8 mouse cellular contexts compared by ENCODE assay signal in genomic region chr11:117968016-117968671, GRCm38 (mm10). TPM values are rescaled to one million over a fixed set of nuclear protein-coding genes. Genes with fewer than 3 reads are reported as not detected.
DNase-seq lines count a peak whose midpoint lies in the region; ATAC-seq and TF ChIP-seq lines count a peak whose summit lies in the region.

No protein-coding gene starts in this region.

- peak overlapping the region; percentile 96 for H3K27ac ChIP-seq in gastrocnemius, adult 2 months
- peak overlapping the region; percentile 88 for H3K27ac ChIP-seq in hindbrain, embryonic 13.5 days
- H3K27ac ChIP-seq in liver, embryonic 14.5 days: no peak overlapping the region

- H3K9me3 ChIP-seq in hindbrain, embryonic 13.5 days: no peaks in the 10 kb centered on the region
- H3K9me3 ChIP-seq in liver, embryonic 14.5 days (ENCODE audit: control insufficient read depth, low read length): no peaks in the 10 kb centered on the region

- intact Hi-C loops in gastrocnemius, adult 2 months (cut with DNase I): loop anchor here (2.0 to 5.0 kb wide), 3 partner anchors 36 to 95 kb away; partner anchors contain the start of gene Tha1

- peaks cover 51% of the 10 kb centered on the region for H3K27me3 ChIP-seq in hindbrain, embryonic 13.5 days
- peaks cover 41% of the 10 kb centered on the region for H3K27me3 ChIP-seq in liver, embryonic 14.5 days (ENCODE audit: control insufficient read depth, insufficient read depth, low read length)

- TF ChIP-seq CTCF in gastrocnemius, adult 2 months (IDR thresholded peaks at IDR 0.05): no peak
- TF ChIP-seq CTCF in liver, embryonic 14.5 days (IDR thresholded peaks at IDR 0.05; ENCODE audit: low read depth): no peak

- H3K36me3 ChIP-seq in hindbrain, embryonic 13.5 days: no peaks in the 10 kb centered on the region
- peaks cover 9% of the 10 kb centered on the region for H3K36me3 ChIP-seq in liver, embryonic 14.5 days (replicated peaks; ENCODE audit: control insufficient read depth, insufficient read depth, low read depth)

- no peak for TF ChIP-seq EP300 in liver, embryonic 14.5 days (IDR thresholded peaks at IDR 0.05; ENCODE audit: low read depth)

- H3K4me2 ChIP-seq in hindbrain, embryonic 13.5 days: peak overlapping the region; percentile 96
- H3K4me2 ChIP-seq in liver, embryonic 14.5 days (ENCODE audit: low read depth): peak overlapping the region; percentile 74

- 0 out of 2 replicates have a peak, but pooled peaks have one; percentile 3 for ATAC-seq in hindbrain, embryonic 13.5 days (ENCODE audit: low FRiP score)
- no peak for ATAC-seq in liver, embryonic 14.5 days (ENCODE audit: insufficient read depth)

- H3K4me1 ChIP-seq in hindbrain, embryonic 13.5 days (replicated peaks): peaks cover 65% of the 10 kb centered on the region
- H3K4me1 ChIP-seq in liver, embryonic 14.5 days (replicated peaks; ENCODE audit: control insufficient read depth in 2 of 2, insufficient read depth in 2 of 2, low read length in 1 of 2): peaks cover 3 to 32% of the 10 kb centered on the region in 2 experiments; a peak in 3 of 4 replicates

- WGBS in hindbrain, embryonic 13.5 days: 0% methylated on average over 64 of the region's 64 CpGs
- WGBS in liver, embryonic 14.5 days (ENCODE audit: insufficient replicate concordance): 1% methylated on average over 62 of the region's 64 CpGs

- peak overlapping the region; percentile 75 for H3K4me3 ChIP-seq in gastrocnemius, adult 2 months
- H3K4me3 ChIP-seq in hindbrain, embryonic 13.5 days: peak overlapping the region; percentile 67
- peak overlapping the region; percentile 70 to 73 for H3K4me3 ChIP-seq in liver, embryonic 14.5 days (ENCODE audit: insufficient read depth in 1 of 2, low read depth in 2 of 2, low read length in 2 of 2)

- DNase-seq in gastrocnemius, adult 2 months: peak; percentile 63
- no peak for DNase-seq in gastrocnemius, adult 18-20 months (ENCODE audit: low spot score)
- peak; percentile 62 for DNase-seq in CD4-positive helper T cell, adult 2 months (ENCODE audit: low read depth, low spot score)
- DNase-seq in embryo, embryonic 10.5 days (ENCODE audit: low spot score): peak; percentile 56
- no peak for DNase-seq in liver, embryonic 14.5 days (ENCODE audit: low read depth in 3 of 3, low spot score in 3 of 3)
- DNase-seq in retina, postnatal 1 day: peak; percentile 67
- no peak for DNase-seq in spleen, adult 12 weeks (ENCODE audit: low spot score)

- peak overlapping the region; percentile 85 for H3K9ac ChIP-seq in hindbrain, embryonic 13.5 days
- H3K9ac ChIP-seq in liver, embryonic 14.5 days (replicated peaks): peak overlapping the region; percentile 76

RNA-seq across cellular contexts. Expression of gene Socs3, which starts 1.7 kb away (rescaled TPM):
- 10 to 100 TPM in 1 of 2 experiments, 1 to 10 TPM in 1; 1.7 to 10.1 TPM for total RNA-seq in gastrocnemius, adult 2 months (2021)
- 1 to 10 TPM; 3.1 to 6.6 TPM for total RNA-seq in gastrocnemius, adult 18-20 months (2021)
- polyA plus RNA-seq in hindbrain, embryonic 13.5 days (2015; fragmentation: Nextera tagmentation; extraction: Ambion mirVana): 8.3 and 8.8 TPM in 2 replicates
- 6.5 and 7.0 TPM in 2 replicates for polyA plus RNA-seq in liver, embryonic 14.5 days (2012; rRNA removed)
- 2.2 and 2.7 TPM in 2 replicates for polyA plus RNA-seq in liver, embryonic 14.5 days (2014; fragmentation: Nextera tagmentation; extraction: Ambion mirVana)

RNA-seq across cellular contexts. Expression of gene Pgs1, which starts 17.9 kb away (rescaled TPM):
- total RNA-seq in gastrocnemius, adult 2 months (2021): 10 to 100 TPM; 17.2 to 18.0 TPM
- total RNA-seq in gastrocnemius, adult 18-20 months (2021): 10 to 100 TPM; 17.6 to 18.5 TPM
- polyA plus RNA-seq in hindbrain, embryonic 13.5 days (2015; fragmentation: Nextera tagmentation; extraction: Ambion mirVana): 47.4 and 47.6 TPM in 2 replicates
- polyA plus RNA-seq in liver, embryonic 14.5 days (2012; rRNA removed): 11.9 and 12.9 TPM in 2 replicates
- polyA plus RNA-seq in liver, embryonic 14.5 days (2014; fragmentation: Nextera tagmentation; extraction: Ambion mirVana): 11.2 and 12.1 TPM in 2 replicates

Comparison
In these comparisons a context has a peak if more than half of its experiments do, and no peak if none do; other contexts are left out.
1. DNase-seq: peak in gastrocnemius, adult 2 months (single experiment), CD4-positive helper T cell, adult 2 months (single experiment), embryo, embryonic 10.5 days (single experiment) and retina, postnatal 1 day (single experiment); none in gastrocnemius, adult 18-20 months (single experiment), liver, embryonic 14.5 days (0 of 3) and spleen, adult 12 weeks (single experiment).
2. Peak in every context shown above with its lines, with median percentiles within 50 percentile points of each other: H3K4me3 ChIP-seq.